Mouse (Mus musculus): ENCODE results near the gene Sgsm1. TPM values are rescaled to one million over a fixed set of nuclear protein-coding genes. Genes with fewer than 3 reads are reported as not detected.

Sgsm1 gene
- total and polyA plus RNA-seq, 3 experiments: 0.05 TPM; not detected in 2

DNA sequence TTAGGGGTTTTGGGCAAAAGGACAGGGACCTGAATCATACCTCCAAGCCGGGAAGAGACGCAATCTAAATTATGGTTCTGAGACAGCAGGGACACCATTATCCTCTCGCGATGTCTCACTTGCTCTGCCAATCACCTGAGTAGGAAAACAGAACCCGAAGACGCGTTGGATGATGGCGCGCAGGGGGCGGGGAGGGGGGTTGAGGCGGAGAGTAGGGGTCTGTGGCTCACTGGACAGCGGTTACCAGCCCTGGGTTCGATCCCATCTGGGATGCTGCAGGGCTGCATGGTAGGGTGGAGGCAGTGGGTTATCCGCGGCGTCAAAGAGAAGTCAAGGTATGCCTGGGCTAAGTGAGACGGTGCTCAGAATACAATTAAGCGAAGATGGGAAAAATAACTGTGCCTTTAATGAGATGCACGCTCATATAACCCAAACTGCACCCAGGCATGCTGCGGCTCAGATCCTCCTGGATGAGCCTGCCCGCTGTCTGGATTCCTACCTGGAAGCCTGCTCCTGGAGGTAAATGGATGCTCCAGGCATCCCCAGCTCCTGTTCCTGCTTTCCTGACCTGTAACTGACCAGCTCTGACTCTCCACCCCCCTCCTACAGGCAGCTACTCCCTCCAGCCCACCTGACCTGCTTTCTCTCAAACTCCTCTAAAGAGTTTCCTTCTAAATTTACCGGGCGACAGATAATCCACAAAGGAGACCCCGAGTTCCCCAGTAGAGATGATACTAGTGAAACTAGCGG, 84.7 kb downstream of the Sgsm1 start:
- Histone ChIP-seq H3K27me3 (ENCODE audit: insufficient read depth, low read length) (no peaks in the 10 kb centered on the region), H3K36me3 (replicated peaks) (no peaks in the 10 kb centered on the region), H3K4me3 (ENCODE audit: low read depth, low read length) (no peak overlapping the region), H3K4me1 (ENCODE audit: insufficient read depth, low read depth, low read length) (no peaks in the 10 kb centered on the region), H3K9me3 (replicated peaks) (peaks cover 83% of the 10 kb centered on the region)
- no peak for DNase-seq (ENCODE audit: low spot score)
- TF ChIP-seq GATA1 (IDR thresholded peaks at IDR 0.05; ENCODE audit: borderline replicate concordance, low read length) (no peak), POLR2AphosphoS5 (IDR thresholded peaks at IDR 0.05; ENCODE audit: insufficient replicate concordance, low read depth, low read length) (no peak), GATA2 (IDR thresholded peaks at IDR 0.05; ENCODE audit: borderline replicate concordance, low read depth, low read length) (no peak)
- no peak for ATAC-seq (ENCODE audit: extremely low read depth, insufficient number of reproducible peaks, low FRiP score, poor library complexity, severe bottlenecking)

DNA sequence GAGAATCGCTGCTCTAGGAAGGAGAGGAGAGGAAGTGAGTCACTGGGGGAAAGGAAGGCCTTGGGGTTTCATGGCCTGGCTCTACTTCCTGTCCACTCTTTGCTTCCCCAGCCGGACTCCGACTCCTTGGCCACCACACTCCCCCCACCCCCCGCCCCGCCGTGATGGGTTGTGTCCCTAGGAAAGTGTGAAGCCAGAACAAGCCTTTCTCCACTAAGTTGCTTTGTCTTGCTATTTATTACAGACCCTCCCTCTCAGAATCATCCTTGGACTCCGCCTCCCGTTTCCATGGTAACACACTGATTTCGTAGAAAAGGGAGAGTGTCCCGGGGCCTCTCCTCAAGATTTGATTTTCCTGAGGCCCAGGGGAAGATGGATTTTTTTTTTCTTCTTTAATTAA, 85.3 kb downstream of the Sgsm1 start:
- no peaks in the 10 kb centered on the region for H3K27me3 ChIP-seq (ENCODE audit: insufficient read depth, low read length)
- ATAC-seq (ENCODE audit: extremely low read depth, insufficient number of reproducible peaks, low FRiP score, poor library complexity, severe bottlenecking): no peak
- TF ChIP-seq CTCF (IDR thresholded peaks at IDR 0.05; ENCODE audit: low read depth, low read length) (no peak), GATA2 (IDR thresholded peaks at IDR 0.05; ENCODE audit: borderline replicate concordance, low read depth, low read length) (no peak), TAL1 (conservative IDR thresholded peaks at IDR 0.05; ENCODE audit: low read depth, low read length) (no peak), POLR2AphosphoS5 (IDR thresholded peaks at IDR 0.05; ENCODE audit: insufficient replicate concordance, low read depth, low read length) (no peak), GATA1 (IDR thresholded peaks at IDR 0.05; ENCODE audit: borderline replicate concordance, low read length) (no peak)
- peaks cover 83% of the 10 kb centered on the region for H3K9me3 ChIP-seq (replicated peaks)
- H3K4me1 ChIP-seq (ENCODE audit: insufficient read depth, low read depth, low read length): no peaks in the 10 kb centered on the region
- DNase-seq (ENCODE audit: low spot score): no peak
- H3K36me3 ChIP-seq (replicated peaks): no peaks in the 10 kb centered on the region
- H3K4me3 ChIP-seq (ENCODE audit: low read depth, low read length): no peak overlapping the region

GRCm38 (mm10) chr5:113223888-113224287, 86.7 kb downstream of the Sgsm1 start:
- no peaks in the 10 kb centered on the region for H3K36me3 ChIP-seq (replicated peaks)
- H3K4me1 ChIP-seq (ENCODE audit: insufficient read depth, low read depth, low read length): no peaks in the 10 kb centered on the region
- DNase-seq (ENCODE audit: low spot score): no peak
- no peak overlapping the region for H3K4me3 ChIP-seq (ENCODE audit: low read depth, low read length)
- TF ChIP-seq CTCF (IDR thresholded peaks at IDR 0.05; ENCODE audit: low read depth, low read length): no peak
- TF ChIP-seq GATA1 (IDR thresholded peaks at IDR 0.05; ENCODE audit: borderline replicate concordance, low read length): no peak
- TF ChIP-seq TAL1 (conservative IDR thresholded peaks at IDR 0.05; ENCODE audit: low read depth, low read length): no peak
- TF ChIP-seq POLR2AphosphoS5 (IDR thresholded peaks at IDR 0.05; ENCODE audit: insufficient replicate concordance, low read depth, low read length): no peak
- TF ChIP-seq GATA2 (IDR thresholded peaks at IDR 0.05; ENCODE audit: borderline replicate concordance, low read depth, low read length): no peak
- H3K9me3 ChIP-seq (replicated peaks): peaks cover 86% of the 10 kb centered on the region
- no peaks in the 10 kb centered on the region; the same call in 1 of the 2 replicates for H3K27me3 ChIP-seq (ENCODE audit: insufficient read depth, low read length)
- ATAC-seq (ENCODE audit: extremely low read depth, insufficient number of reproducible peaks, low FRiP score, poor library complexity, severe bottlenecking): no peak

- Histone ChIP-seq H3K4me3 (ENCODE audit: low read depth, low read length) (peak within 1 kb of the TSS; percentile 23; the same call in 1 of the 2 replicates), H3K36me3 (replicated peaks) (no peaks in the 10 kb centered on the region), H3K9me3 (replicated peaks) (peaks cover 88% of the 10 kb centered on the region), H3K27me3 (ENCODE audit: insufficient read depth, low read length) (no peaks in the 10 kb centered on the region; the same call in 1 of the 2 replicates), H3K4me1 (ENCODE audit: insufficient read depth, low read depth, low read length) (no peaks in the 10 kb centered on the region)
- DNase-seq (ENCODE audit: low spot score) (no peak), ATAC-seq (ENCODE audit: extremely low read depth, insufficient number of reproducible peaks, low FRiP score, poor library complexity, severe bottlenecking) (no peak)
- no peak for TF ChIP-seq TAL1 (conservative IDR thresholded peaks at IDR 0.05; ENCODE audit: low read depth, low read length)
- TF ChIP-seq GATA1 (IDR thresholded peaks at IDR 0.05; ENCODE audit: borderline replicate concordance, low read length): no peak
- no peak for TF ChIP-seq POLR2AphosphoS5 (IDR thresholded peaks at IDR 0.05; ENCODE audit: insufficient replicate concordance, low read depth, low read length)
- TF ChIP-seq GATA2 (IDR thresholded peaks at IDR 0.05; ENCODE audit: borderline replicate concordance, low read depth, low read length): no peak
- TF ChIP-seq CTCF (IDR thresholded peaks at IDR 0.05; ENCODE audit: low read depth, low read length): no peak
Observed at GRCm38 (mm10) chr5:113221147-113221865, 89.3 kb downstream of the Sgsm1 start, which contains the start of gene 2900026A02Rik. Gene 2900026A02Rik, minus strand, starts transcription at chr5:113221236.

DNA sequence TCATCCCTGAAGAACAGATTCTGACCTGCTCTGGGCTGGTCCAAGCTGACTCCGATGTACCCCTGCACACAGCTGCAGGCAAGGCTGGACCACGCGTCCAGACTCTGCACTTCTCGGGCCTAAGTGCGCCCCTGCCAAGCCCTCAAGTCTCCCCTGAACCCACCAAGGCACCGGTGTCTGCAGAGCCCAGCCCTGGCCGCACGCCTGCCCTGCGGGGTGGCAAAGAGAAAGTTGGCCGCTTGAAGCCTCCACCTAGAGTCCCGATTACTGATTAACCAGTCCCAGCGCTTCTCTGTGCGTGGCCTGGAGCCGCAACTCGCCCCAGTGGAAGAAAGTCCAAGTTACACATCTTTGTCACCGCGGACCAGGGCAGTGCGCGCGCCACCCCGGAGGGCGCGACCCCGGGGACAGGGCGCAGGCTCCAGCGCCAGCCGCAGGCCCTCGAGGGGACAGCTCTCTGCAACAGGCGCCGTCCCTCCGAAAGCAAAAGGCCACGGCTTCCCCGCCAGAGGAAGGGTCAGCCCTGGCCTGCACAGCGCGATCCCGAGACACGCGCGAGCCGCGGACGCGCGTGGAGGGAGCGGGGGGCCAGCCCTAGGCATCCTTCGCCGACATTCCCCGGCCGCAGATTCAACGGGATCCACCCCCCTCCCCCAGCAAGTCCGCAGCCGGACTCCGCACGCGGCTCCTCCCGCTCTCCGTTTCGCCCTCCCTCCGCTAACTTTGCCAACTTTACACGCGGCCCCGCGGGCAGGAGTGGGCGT, 90.0 kb downstream of the Sgsm1 start:
- peaks cover 88% of the 10 kb centered on the region for H3K9me3 ChIP-seq (replicated peaks)
- peak overlapping the region; percentile 23; the same call in 1 of the 2 replicates for H3K4me3 ChIP-seq (ENCODE audit: low read depth, low read length)
- ATAC-seq (ENCODE audit: extremely low read depth, insufficient number of reproducible peaks, low FRiP score, poor library complexity, severe bottlenecking) (no peak), DNase-seq (ENCODE audit: low spot score) (no peak)
- H3K4me1 ChIP-seq (ENCODE audit: insufficient read depth, low read depth, low read length): no peaks in the 10 kb centered on the region
- H3K27me3 ChIP-seq (ENCODE audit: insufficient read depth, low read length): no peaks in the 10 kb centered on the region; the same call in 1 of the 2 replicates
- TF ChIP-seq GATA2 (IDR thresholded peaks at IDR 0.05; ENCODE audit: borderline replicate concordance, low read depth, low read length) (no peak), GATA1 (IDR thresholded peaks at IDR 0.05; ENCODE audit: borderline replicate concordance, low read length) (no peak), CTCF (IDR thresholded peaks at IDR 0.05; ENCODE audit: low read depth, low read length) (no peak), POLR2AphosphoS5 (IDR thresholded peaks at IDR 0.05; ENCODE audit: insufficient replicate concordance, low read depth, low read length) (no peak), TAL1 (conservative IDR thresholded peaks at IDR 0.05; ENCODE audit: low read depth, low read length) (no peak)
- no peaks in the 10 kb centered on the region for H3K36me3 ChIP-seq (replicated peaks)

Data from G1E (cell line).